Mouse (Mus musculus) layer of hippocampus, adult 11-12 months (tissue): Measurements from ENCODE around the gene Ccr8.
"Not testable (repeated sequence)": the region's sequence is repeated elsewhere in the genome, so short reads cannot be mapped to it uniquely, and the experiment has no call there.

Experiments used
- DNase-seq: peaks from one replicate; pipeline ENCODE4 v3.0.0; 2022; ENCODE audit warnings: low spot score

Gene Ccr8

GRCm38 (mm10) chr9:120091086-120091485 lies 828 bp upstream of the Ccr8 start:
- DNase-seq: no peak

- DNase-seq: no peak
Observed at GRCm38 (mm10) chr9:120093701-120094100, 1.8 kb downstream of the Ccr8 start.

GRCm38 (mm10) chr9:120095886-120096285 lies 4.0 kb downstream of the Ccr8 start:
- DNase-seq: no peak

- DNase-seq: peak; percentile 71
Observed at GRCm38 (mm10) chr9:120098682-120099081, 6.8 kb downstream of the Ccr8 start.

- no peak for DNase-seq
Observed at GRCm38 (mm10) chr9:120099304-120099703, 7.4 kb downstream of the Ccr8 start.

GRCm38 (mm10) chr9:120101165-120101564 lies 9.3 kb downstream of the Ccr8 start:
- no peak for DNase-seq

- DNase-seq: not testable (repeated sequence)
Observed at GRCm38 (mm10) chr9:120108953-120109352, 17.0 kb downstream of the Ccr8 start.

GRCm38 (mm10) chr9:120110211-120111018 lies 18.5 kb downstream of the Ccr8 start, which contains the start of gene Slc25a38:
Gene Slc25a38, plus strand, starts transcription at chr9:120110374.
- peak; percentile 97 for DNase-seq

- DNase-seq: no peak
Observed at GRCm38 (mm10) chr9:120111156-120111945, 19.4 kb downstream of the Ccr8 start.

GRCm38 (mm10) chr9:120112472-120112871 lies 20.6 kb downstream of the Ccr8 start:
- DNase-seq: no peak

- DNase-seq: no peak
Observed at GRCm38 (mm10) chr9:120113456-120113855, 21.5 kb downstream of the Ccr8 start.

GRCm38 (mm10) chr9:120114051-120114788 lies 22.3 kb downstream of the Ccr8 start:
- DNase-seq: no peak

GRCm38 (mm10) chr9:120114789-120115151 lies 22.9 kb downstream of the Ccr8 start:
- no peak for DNase-seq

GRCm38 (mm10) chr9:120115580-120115979 lies 23.7 kb downstream of the Ccr8 start:
- DNase-seq: no peak

- DNase-seq: no peak
Observed at GRCm38 (mm10) chr9:120116184-120116624, 24.3 kb downstream of the Ccr8 start.

- DNase-seq: no peak
Observed at GRCm38 (mm10) chr9:120118212-120118611, 26.3 kb downstream of the Ccr8 start.

- DNase-seq: no peak
Observed at GRCm38 (mm10) chr9:120120503-120120902, 28.6 kb downstream of the Ccr8 start.

GRCm38 (mm10) chr9:120126868-120127267 lies 35.0 kb downstream of the Ccr8 start:
- DNase-seq: no peak

GRCm38 (mm10) chr9:120127538-120128251 lies 35.8 kb downstream of the Ccr8 start, which contains the start of gene Rpsa:
Gene Rpsa, plus strand, starts transcription at chr9:120127689.
- DNase-seq: peak; percentile 96

- no peak for DNase-seq
Observed at GRCm38 (mm10) chr9:120129276-120129675, 37.4 kb downstream of the Ccr8 start.

- no peak for DNase-seq
Observed at GRCm38 (mm10) chr9:120131784-120132288, 39.9 kb downstream of the Ccr8 start.
